Mouse (Mus musculus): ENCODE measurements around the gene Fcgbp.

- no peak for TF ChIP-seq CTCF (IDR thresholded peaks at IDR 0.05; ENCODE audit: low read depth, low read length)
- no peak for TF ChIP-seq POLR2A (IDR thresholded peaks at IDR 0.05; ENCODE audit: extremely low read depth, insufficient read depth, low read length)
Measured at GRCm38 (mm10) chr7:28053046-28053930, 17.7 kb upstream of the Fcgbp start.
